Mouse (Mus musculus) heart, postnatal 0 days (tissue): ENCODE data around the gene Jdp2. TPM values are rescaled to one million over a fixed set of nuclear protein-coding genes. Genes with fewer than 3 reads are reported as not detected.

Experiments
- ATAC-seq: fragments of 200-750 bp; cut with Nextera tagmentation; 2 replicates; pipeline ENCODE4 v1.8.0; 2017; ENCODE audit warnings: low read depth, moderate number of reproducible peaks, moderate library complexity; ENCODE audit not compliant: insufficient read depth
- DNase-seq: peaks from one replicate; pipeline ENCODE4 v3.0.0-alpha.2; 2016; ENCODE audit warnings: low spot score
- H3K27ac ChIP-seq: fragments of 300-500 bp; sonication (generic); 2 replicates; pipeline ENCODE4 v1.5.1; 2014; ENCODE audit warnings: low read depth, mild to moderate bottlenecking
- H3K27me3 ChIP-seq: fragments of 300-500 bp; sonication (generic); 2 replicates; pipeline ENCODE4 v1.6.1; 2014; ENCODE audit warnings: low read length, mixed read lengths; ENCODE audit not compliant: control insufficient read depth, insufficient read depth
- H3K36me3 ChIP-seq: fragments of 300-500 bp; sonication (generic); replicated peaks from 2 replicates; pipeline ENCODE4 v1.6.1; 2014; ENCODE audit warnings: low read length, mixed read lengths; ENCODE audit not compliant: control insufficient read depth, insufficient read depth
- H3K4me1 ChIP-seq: fragments of 300-500 bp; sonication (generic); 2 replicates; pipeline ENCODE4 v1.6.1; 2014; ENCODE audit warnings: antibody characterized with exemption; ENCODE audit not compliant: control insufficient read depth, insufficient read depth
- H3K4me2 ChIP-seq: fragments of 300-500 bp; sonication (generic); 2 replicates; pipeline ENCODE4 v1.6.1; 2014; ENCODE audit warnings: low read depth, mild to moderate bottlenecking, low read length, moderate library complexity
- H3K4me3 ChIP-seq: fragments of 300-500 bp; sonication (generic); 2 replicates; pipeline ENCODE4 v1.5.1; 2014; ENCODE audit warnings: low read depth, low read length
- H3K9ac ChIP-seq: fragments of 300-500 bp; sonication (generic); replicated peaks from 2 replicates; pipeline ENCODE4 v1.6.1; 2014; ENCODE audit warnings: low read depth, low read length, mixed read lengths
- H3K9me3 ChIP-seq: fragments of 300-500 bp; sonication (generic); replicated peaks from 2 replicates; pipeline ENCODE4 v1.6.1; 2016; ENCODE audit warnings: low read length; ENCODE audit not compliant: control insufficient read depth
- CTCF ChIP-seq: IDR thresholded peaks from 2 replicates; pipeline ENCODE4 v1.5.1; 2016; ENCODE audit warnings: antibody characterized with exemption, control low read depth, low read depth
- EP300 ChIP-seq: IDR thresholded peaks from 2 replicates; pipeline ENCODE4 v1.6.1; 2016; ENCODE audit warnings: antibody characterized with exemption, low read depth
- WGBS: fragments of 180-500 bp; shearing (Covaris S2); extraction: QIAGEN DNeasy Blood & Tissue Kit; methylation state at CpG from one replicate; pipeline ENCODE4 v1.1.7; 2014; 5-methylcytosine and 5-hydroxymethylcytosine counted together
- polyA plus RNA-seq: library from polyadenylated mRNA; unstranded; fragments of >200 nt; fragmentation: Nextera tagmentation; extraction: Ambion mirVana; gene quantifications from 2 replicates; pipeline ENCODE4 v1.2.1, GENCODE M21; 2015
- total RNA-seq: library from RNA; depleted of rRNA; stranded (reverse); fragments of >200 nt; gene quantifications from 2 replicates; pipeline ENCODE4 v1.2.3, GENCODE M21; 2014; ENCODE audit warnings: low replicate concordance

Jdp2 gene
- total and polyA plus RNA-seq, 2 experiments from 2014 or later = 0.44 to 17.9 TPM

DNA sequence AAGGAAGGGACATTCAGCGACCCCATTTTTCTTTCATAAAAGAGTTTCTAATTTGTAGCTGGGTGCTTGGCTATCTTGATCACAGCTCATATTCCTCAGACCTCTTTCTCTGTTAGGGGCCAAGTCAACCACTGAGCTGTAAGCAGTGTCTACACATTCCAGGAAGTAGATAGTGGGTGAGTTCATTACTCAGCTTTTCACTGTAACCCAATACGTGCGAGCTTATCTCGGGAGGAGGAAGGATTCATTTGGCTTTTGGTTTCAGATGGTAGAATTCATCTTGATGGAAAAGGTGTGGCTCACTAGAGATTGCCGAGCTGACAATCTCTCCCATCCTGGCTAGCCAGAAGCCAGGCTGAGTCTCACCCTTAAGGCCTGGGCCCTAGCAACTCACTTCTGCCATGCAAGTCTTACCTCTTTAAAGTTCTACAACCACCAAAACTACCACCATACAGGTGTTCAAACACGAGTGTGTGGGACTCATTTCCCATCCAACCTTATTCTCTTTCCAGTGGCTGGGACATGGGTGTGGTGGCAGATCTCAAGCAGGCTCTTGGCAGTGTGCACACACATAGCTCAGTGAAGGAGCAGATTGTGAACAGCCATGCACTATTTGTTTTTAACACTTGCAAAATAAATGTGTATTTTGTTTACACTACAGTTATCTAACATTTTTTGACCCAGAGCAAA is 23.9 kb upstream of the Jdp2 start:
- ATAC-seq (no peak), DNase-seq (no peak)
- no peak for TF ChIP-seq CTCF
- no peak overlapping the region for H3K27ac ChIP-seq
- no peaks in the 10 kb centered on the region for H3K27me3 ChIP-seq
- no peak overlapping the region for H3K9ac ChIP-seq
- 41% methylated on average over 6 of the region's 6 CpGs for WGBS
- no peak overlapping the region for H3K4me3 ChIP-seq
- H3K4me2 ChIP-seq = no peak overlapping the region
- H3K4me1 ChIP-seq = peaks cover 14% of the 10 kb centered on the region; the same call in 1 of the 2 replicates
- H3K9me3 ChIP-seq = no peaks in the 10 kb centered on the region
- H3K36me3 ChIP-seq = no peaks in the 10 kb centered on the region

DNA sequence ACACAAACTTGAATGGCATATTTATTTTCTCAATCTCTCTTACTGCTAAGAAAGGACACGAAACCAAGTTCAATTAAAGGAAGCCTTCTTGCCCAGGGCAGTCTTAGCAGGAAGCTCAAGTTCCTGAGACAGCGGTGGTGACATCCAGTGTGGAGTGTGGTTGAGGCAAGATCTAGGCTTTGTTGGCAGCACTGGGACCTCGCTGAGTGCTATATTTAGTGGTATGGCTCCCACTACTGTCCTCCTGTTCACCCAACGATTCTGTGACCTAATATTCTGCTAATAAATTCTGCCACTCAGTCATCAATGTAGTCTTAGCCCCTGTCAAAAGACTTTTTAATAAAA is 23.4 kb upstream of the Jdp2 start:
- H3K27ac ChIP-seq = no peak overlapping the region
- no peak overlapping the region for H3K4me2 ChIP-seq
- 35% methylated on average over 4 of the region's 4 CpGs for WGBS
- TF ChIP-seq CTCF = peak; percentile 10; the same call in 1 of the 2 replicates
- no peak for TF ChIP-seq EP300
- peaks cover 13% of the 10 kb centered on the region; the same call in 1 of the 2 replicates for H3K4me1 ChIP-seq
- no peak overlapping the region for H3K9ac ChIP-seq
- no peak overlapping the region for H3K4me3 ChIP-seq
- H3K36me3 ChIP-seq = no peaks in the 10 kb centered on the region
- DNase-seq (peak; percentile 26), ATAC-seq (no peak)
- no peaks in the 10 kb centered on the region for H3K27me3 ChIP-seq
- no peaks in the 10 kb centered on the region for H3K9me3 ChIP-seq

DNA sequence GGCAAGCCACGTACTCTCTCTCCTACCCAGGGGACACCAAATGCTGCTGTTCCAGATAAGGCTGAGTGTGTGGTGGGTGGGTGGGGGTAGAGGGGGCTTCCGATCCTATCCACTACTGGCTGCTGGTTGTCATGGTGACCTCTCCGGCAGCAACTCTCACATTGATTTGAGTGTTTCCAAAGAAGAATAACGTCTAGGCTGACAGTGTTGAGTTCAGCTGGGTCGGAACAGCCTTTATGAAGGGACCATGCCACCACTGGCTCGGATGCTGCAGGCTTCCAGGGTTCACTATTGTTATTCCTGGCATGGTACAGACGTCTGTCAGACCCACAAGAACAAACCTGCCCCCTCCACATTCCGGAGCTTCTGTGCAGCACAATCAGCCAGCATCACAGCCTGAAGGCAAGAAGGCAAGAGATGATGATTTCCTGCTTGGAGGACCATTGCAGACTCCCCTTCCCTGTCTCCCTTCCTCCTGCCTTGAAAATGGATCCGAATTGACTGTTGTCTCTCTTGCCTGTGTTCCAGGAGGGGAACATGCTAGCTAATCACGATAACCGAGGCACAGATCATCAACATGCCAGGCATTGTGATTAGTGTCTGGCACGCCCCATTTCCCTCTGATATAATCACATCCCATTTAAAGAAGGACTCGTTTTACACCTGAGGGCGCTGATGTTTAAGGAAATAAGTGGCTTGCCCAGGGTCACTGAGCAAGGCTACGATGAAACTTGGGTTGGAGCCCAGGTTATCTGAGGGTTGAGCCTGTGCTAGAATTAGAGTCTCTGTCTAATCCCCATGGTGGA is 17.4 kb upstream of the Jdp2 start:
- 23% methylated on average over 15 of the region's 15 CpGs for WGBS
- Histone ChIP-seq H3K4me1 (peaks cover 7% of the 10 kb centered on the region; the same call in 1 of the 2 replicates), H3K27ac (no peak overlapping the region), H3K27me3 (no peaks in the 10 kb centered on the region), H3K4me3 (no peak overlapping the region), H3K9me3 (no peaks in the 10 kb centered on the region), H3K4me2 (peak overlapping the region; percentile 36; the same call in 1 of the 2 replicates), H3K9ac (no peak overlapping the region), H3K36me3 (no peaks in the 10 kb centered on the region)
- no peak for TF ChIP-seq EP300
- TF ChIP-seq CTCF = no peak
- ATAC-seq (no peak), DNase-seq (no peak)

DNA sequence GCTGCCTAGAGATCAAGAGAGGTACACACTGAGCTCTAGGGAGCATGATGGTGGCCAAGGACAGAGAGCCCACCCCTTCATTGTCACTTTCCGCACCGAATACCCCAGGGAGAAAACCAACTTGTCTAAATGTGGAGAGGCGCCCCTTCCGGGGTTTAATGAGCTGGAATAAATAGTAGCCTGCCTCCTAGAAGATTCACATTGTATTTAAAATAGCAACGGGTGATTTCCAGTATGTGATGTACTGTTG is 16.8 kb upstream of the Jdp2 start:
- DNase-seq (no peak), ATAC-seq (no peak)
- TF ChIP-seq CTCF (no peak), EP300 (no peak)
- no peaks in the 10 kb centered on the region for H3K9me3 ChIP-seq
- no peak overlapping the region for H3K9ac ChIP-seq
- H3K4me3 ChIP-seq = no peak overlapping the region
- H3K27ac ChIP-seq = no peak overlapping the region
- no peaks in the 10 kb centered on the region for H3K27me3 ChIP-seq
- WGBS = 77% methylated on average over 5 of the region's 5 CpGs
- H3K36me3 ChIP-seq = no peaks in the 10 kb centered on the region
- peaks cover 7% of the 10 kb centered on the region; the same call in 1 of the 2 replicates for H3K4me1 ChIP-seq
- no peak overlapping the region for H3K4me2 ChIP-seq

DNA sequence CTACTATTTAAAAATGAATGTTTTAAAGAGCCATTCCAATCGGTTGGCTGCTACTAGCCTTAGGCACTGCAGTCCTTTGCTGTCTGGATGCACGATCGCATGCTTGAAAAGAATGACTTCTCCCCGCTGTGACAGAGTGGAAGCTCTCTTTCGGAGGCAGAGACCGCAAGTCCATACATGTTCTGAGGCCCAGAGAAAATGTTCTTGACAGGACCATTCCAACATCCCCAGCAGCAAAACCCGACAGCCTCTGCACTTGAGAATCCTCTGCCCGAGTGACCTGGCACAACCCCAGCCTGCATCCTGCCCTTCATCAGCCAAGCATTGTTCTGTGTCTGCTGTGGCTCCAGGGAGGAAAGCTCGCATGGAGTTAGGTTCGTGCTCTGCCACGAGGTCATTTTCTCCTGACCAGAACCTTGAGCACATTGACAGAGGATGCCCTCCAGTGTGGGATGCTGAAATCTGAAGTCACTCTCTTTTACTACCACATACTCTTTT is 13.0 kb upstream of the Jdp2 start:
- WGBS = 60% methylated on average over 11 of the region's 11 CpGs
- no peak for DNase-seq

More for the DNA sequence above, 13.0 kb upstream of the Jdp2 start:
- Histone ChIP-seq H3K9ac (no peak overlapping the region), H3K9me3 (no peaks in the 10 kb centered on the region), H3K4me3 (no peak overlapping the region), H3K27ac (no peak overlapping the region), H3K4me1 (peaks cover 7% of the 10 kb centered on the region; the same call in 1 of the 2 replicates), H3K36me3 (no peaks in the 10 kb centered on the region), H3K4me2 (no peak overlapping the region), H3K27me3 (no peaks in the 10 kb centered on the region)
- no peak for ATAC-seq
- TF ChIP-seq EP300 (no peak), CTCF (no peak)
